Mouse (Mus musculus): Measurements from ENCODE around the gene Lum. TPM values are rescaled to one million over a fixed set of nuclear protein-coding genes. Genes with fewer than 3 reads are reported as not detected.

Lum gene
- polyA plus RNA-seq (2012; fragmentation: generic; extraction: Trizol): not detected

GRCm38 (mm10) chr10:97564957-97565856 lies at the start of gene Lum:
TSS of gene Lum (plus strand) at chr10:97565128.
- no peak within 1 kb of the TSS for H3K4me3 ChIP-seq
- no peaks in the 10 kb centered on the region for H3K36me3 ChIP-seq (ENCODE audit: control insufficient read depth, insufficient read depth)
- no peaks in the 10 kb centered on the region for H3K27me3 ChIP-seq (ENCODE audit: control insufficient read depth, insufficient read depth, insufficient read length)
- no peaks in the 10 kb centered on the region for H3K79me2 ChIP-seq (ENCODE audit: control insufficient read depth, insufficient read depth)
- no peak within 1 kb of the TSS for H3K4me2 ChIP-seq (ENCODE audit: low read depth)
- H3ac ChIP-seq (ENCODE audit: control insufficient read depth, insufficient read length): no peak within 1 kb of the TSS
- TF ChIP-seq POLR2A (IDR thresholded peaks at IDR 0.05; ENCODE audit: insufficient read length, low read depth) (no peak), USF1 (IDR thresholded peaks at IDR 0.05; ENCODE audit: low read depth) (no peak), E2F4 (IDR thresholded peaks at IDR 0.05; ENCODE audit: insufficient read depth) (no peak), TCF3 (IDR thresholded peaks at IDR 0.05; ENCODE audit: insufficient read length, low read depth) (no peak), MAX (IDR thresholded peaks at IDR 0.05; ENCODE audit: low read depth) (no peak), SRF (IDR thresholded peaks at IDR 0.05; ENCODE audit: control insufficient read depth, insufficient read length, low read depth) (no peak), TCF12 (IDR thresholded peaks at IDR 0.05; ENCODE audit: insufficient read depth, poor library complexity, severe bottlenecking) (no peak), CEBPB (IDR thresholded peaks at IDR 0.05; ENCODE audit: insufficient read depth, poor library complexity, severe bottlenecking) (no peak), REST (IDR thresholded peaks at IDR 0.05; ENCODE audit: insufficient read depth, insufficient read length) (no peak), MYOD1 (IDR thresholded peaks at IDR 0.05; ENCODE audit: control insufficient read depth in 1 of 3, insufficient read length in 2 of 3, low read depth in 2 of 3) (no peak), MYOG (IDR thresholded peaks at IDR 0.05; ENCODE audit: control insufficient read depth in 1 of 3, insufficient read depth in 1 of 3, insufficient read length in 2 of 3, low read depth in 2 of 3) (no peak), POLR2AphosphoS2 (IDR thresholded peaks at IDR 0.05; ENCODE audit: insufficient read length, low read depth) (no peak)

GRCm38 (mm10) chr10:97523366-97523765 lies 41.6 kb upstream of the Lum start:
- Histone ChIP-seq H3ac (ENCODE audit: control insufficient read depth, insufficient read length) (no peak overlapping the region), H3K27me3 (ENCODE audit: control insufficient read depth, insufficient read depth, insufficient read length) (no peaks in the 10 kb centered on the region), H3K4me3 (no peak overlapping the region), H3K4me2 (ENCODE audit: low read depth) (no peak overlapping the region), H3K79me2 (ENCODE audit: control insufficient read depth, insufficient read depth) (no peaks in the 10 kb centered on the region), H3K36me3 (ENCODE audit: control insufficient read depth, insufficient read depth) (no peaks in the 10 kb centered on the region)
- TF ChIP-seq TCF3 (IDR thresholded peaks at IDR 0.05; ENCODE audit: insufficient read length, low read depth) (no peak), POLR2AphosphoS2 (IDR thresholded peaks at IDR 0.05; ENCODE audit: insufficient read length, low read depth) (no peak), CEBPB (IDR thresholded peaks at IDR 0.05; ENCODE audit: insufficient read depth, poor library complexity, severe bottlenecking) (no peak), TCF12 (IDR thresholded peaks at IDR 0.05; ENCODE audit: insufficient read depth, poor library complexity, severe bottlenecking) (no peak), MYOD1 (IDR thresholded peaks at IDR 0.05; ENCODE audit: control insufficient read depth in 1 of 3, insufficient read length in 2 of 3, low read depth in 2 of 3) (no peak), POLR2A (IDR thresholded peaks at IDR 0.05; ENCODE audit: insufficient read length, low read depth) (no peak), MYOG (IDR thresholded peaks at IDR 0.05; ENCODE audit: control insufficient read depth in 1 of 3, insufficient read depth in 1 of 3, insufficient read length in 2 of 3, low read depth in 2 of 3) (no peak), MAX (IDR thresholded peaks at IDR 0.05; ENCODE audit: low read depth) (no peak), SRF (IDR thresholded peaks at IDR 0.05; ENCODE audit: control insufficient read depth, insufficient read length, low read depth) (no peak), E2F4 (IDR thresholded peaks at IDR 0.05; ENCODE audit: insufficient read depth) (no peak)

- H3ac ChIP-seq (ENCODE audit: control insufficient read depth, insufficient read length): no peak overlapping the region
- H3K4me3 ChIP-seq: no peak overlapping the region
- H3K4me2 ChIP-seq (ENCODE audit: low read depth): peak overlapping the region; percentile 8
- TF ChIP-seq MYOD1 (IDR thresholded peaks at IDR 0.05; ENCODE audit: control insufficient read depth in 1 of 3, insufficient read length in 2 of 3, low read depth in 2 of 3): no peak
- TF ChIP-seq POLR2AphosphoS2 (IDR thresholded peaks at IDR 0.05; ENCODE audit: insufficient read length, low read depth): no peak
- no peak for TF ChIP-seq POLR2A (IDR thresholded peaks at IDR 0.05; ENCODE audit: insufficient read length, low read depth)
- H3K79me2 ChIP-seq (ENCODE audit: control insufficient read depth, insufficient read depth): no peaks in the 10 kb centered on the region
- H3K36me3 ChIP-seq (ENCODE audit: control insufficient read depth, insufficient read depth): no peaks in the 10 kb centered on the region
- H3K27me3 ChIP-seq (ENCODE audit: control insufficient read depth, insufficient read depth, insufficient read length): no peaks in the 10 kb centered on the region
Observed at GRCm38 (mm10) chr10:97535697-97536096, 29.2 kb upstream of the Lum start.

GRCm38 (mm10) chr10:97536921-97537320 lies 28.0 kb upstream of the Lum start:
- Histone ChIP-seq H3K36me3 (ENCODE audit: control insufficient read depth, insufficient read depth) (no peaks in the 10 kb centered on the region), H3ac (ENCODE audit: control insufficient read depth, insufficient read length) (no peak overlapping the region), H3K4me2 (ENCODE audit: low read depth) (peak overlapping the region; percentile 57), H3K27me3 (ENCODE audit: control insufficient read depth, insufficient read depth, insufficient read length) (no peaks in the 10 kb centered on the region), H3K4me3 (no peak overlapping the region), H3K79me2 (ENCODE audit: control insufficient read depth, insufficient read depth) (no peaks in the 10 kb centered on the region)
- TF ChIP-seq CEBPB (IDR thresholded peaks at IDR 0.05; ENCODE audit: insufficient read depth, poor library complexity, severe bottlenecking) (peak; percentile 85), MYOD1 (IDR thresholded peaks at IDR 0.05; ENCODE audit: control insufficient read depth in 1 of 3, insufficient read length in 2 of 3, low read depth in 2 of 3) (no peak), SRF (IDR thresholded peaks at IDR 0.05; ENCODE audit: control insufficient read depth, insufficient read length, low read depth) (no peak), TCF3 (IDR thresholded peaks at IDR 0.05; ENCODE audit: insufficient read length, low read depth) (no peak), TCF12 (IDR thresholded peaks at IDR 0.05; ENCODE audit: insufficient read depth, poor library complexity, severe bottlenecking) (no peak), REST (IDR thresholded peaks at IDR 0.05; ENCODE audit: insufficient read depth, insufficient read length) (no peak), POLR2AphosphoS2 (IDR thresholded peaks at IDR 0.05; ENCODE audit: insufficient read length, low read depth) (no peak), E2F4 (IDR thresholded peaks at IDR 0.05; ENCODE audit: insufficient read depth) (no peak)

GRCm38 (mm10) chr10:97538202-97538601 lies 26.7 kb upstream of the Lum start:
- no peak overlapping the region for H3K4me3 ChIP-seq
- no peaks in the 10 kb centered on the region for H3K36me3 ChIP-seq (ENCODE audit: control insufficient read depth, insufficient read depth)
- no peak for TF ChIP-seq TCF12 (IDR thresholded peaks at IDR 0.05; ENCODE audit: insufficient read depth, poor library complexity, severe bottlenecking)
- no peak for TF ChIP-seq MYOD1 (IDR thresholded peaks at IDR 0.05; ENCODE audit: control insufficient read depth in 1 of 3, insufficient read length in 2 of 3, low read depth in 2 of 3)
- no peak for TF ChIP-seq E2F4 (IDR thresholded peaks at IDR 0.05; ENCODE audit: insufficient read depth)
- TF ChIP-seq POLR2A (IDR thresholded peaks at IDR 0.05; ENCODE audit: insufficient read length, low read depth): no peak
- no peak for TF ChIP-seq TCF3 (IDR thresholded peaks at IDR 0.05; ENCODE audit: insufficient read length, low read depth)
- TF ChIP-seq MYOG (IDR thresholded peaks at IDR 0.05; ENCODE audit: control insufficient read depth in 1 of 3, insufficient read depth in 1 of 3, insufficient read length in 2 of 3, low read depth in 2 of 3): no peak
- no peak for TF ChIP-seq CEBPB (IDR thresholded peaks at IDR 0.05; ENCODE audit: insufficient read depth, poor library complexity, severe bottlenecking)
- no peak for TF ChIP-seq SRF (IDR thresholded peaks at IDR 0.05; ENCODE audit: control insufficient read depth, insufficient read length, low read depth)
- H3K4me2 ChIP-seq (ENCODE audit: low read depth): no peak overlapping the region
- no peaks in the 10 kb centered on the region for H3K27me3 ChIP-seq (ENCODE audit: control insufficient read depth, insufficient read depth, insufficient read length)
- no peak overlapping the region for H3ac ChIP-seq (ENCODE audit: control insufficient read depth, insufficient read length)
- no peaks in the 10 kb centered on the region for H3K79me2 ChIP-seq (ENCODE audit: control insufficient read depth, insufficient read depth)
